Mouse (Mus musculus) limb, embryonic 10.5 days (tissue): ENCODE data around the gene Gdf3. TPM values are rescaled to one million over a fixed set of nuclear protein-coding genes. Genes with fewer than 3 reads are reported as not detected.
"Not testable (repeated sequence)": the region's sequence is repeated elsewhere in the genome, so short reads cannot be mapped to it uniquely, and the experiment has no call there.

ENCODE experiments used
- DNase-seq: peaks from one replicate; pipeline ENCODE4 v3.0.0-alpha.2; 2017; ENCODE audit warnings: low spot score
- H3K27ac ChIP-seq: fragments of 300-500 bp; sonication (generic); 2 replicates; pipeline ENCODE4 v1.5.1; 2016; ENCODE audit warnings: mild to moderate bottlenecking
- H3K27me3 ChIP-seq: fragments of 300-500 bp; sonication (generic); 2 replicates; pipeline ENCODE4 v1.6.1; 2016; ENCODE audit warnings: low read depth, mild to moderate bottlenecking; ENCODE audit not compliant: poor library complexity, severe bottlenecking
- H3K36me3 ChIP-seq: fragments of 300-500 bp; sonication (generic); 2 replicates; pipeline ENCODE4 v1.6.1; 2016; ENCODE audit warnings: mild to moderate bottlenecking, moderate library complexity
- H3K4me1 ChIP-seq: fragments of 300-500 bp; sonication (generic); 2 replicates; pipeline ENCODE4 v1.6.1; 2016
- H3K4me3 ChIP-seq: fragments of 300-500 bp; sonication (generic); 2 replicates; pipeline ENCODE4 v1.5.1; 2016; ENCODE audit warnings: mild to moderate bottlenecking, moderate library complexity
- H3K9me3 ChIP-seq: fragments of 300-500 bp; sonication (generic); replicated peaks from 2 replicates; pipeline ENCODE4 v1.6.1; 2016; ENCODE audit warnings: mild to moderate bottlenecking
- WGBS: fragments of 180-500 bp; shearing (Covaris S2); methylation state at CpG from one replicate; pipeline ENCODE4 v1.1.7; 2016; 5-methylcytosine and 5-hydroxymethylcytosine counted together
- polyA plus RNA-seq: library from polyadenylated mRNA; unstranded; fragments of >200 nt; fragmentation: Nextera tagmentation; extraction: Ambion mirVana; gene quantifications from 2 replicates; pipeline ENCODE4 v1.2.1, GENCODE M21; 2016

The Gdf3 gene
- polyA plus RNA-seq, 1 experiment from 2014 or later, result not detected

DNA sequence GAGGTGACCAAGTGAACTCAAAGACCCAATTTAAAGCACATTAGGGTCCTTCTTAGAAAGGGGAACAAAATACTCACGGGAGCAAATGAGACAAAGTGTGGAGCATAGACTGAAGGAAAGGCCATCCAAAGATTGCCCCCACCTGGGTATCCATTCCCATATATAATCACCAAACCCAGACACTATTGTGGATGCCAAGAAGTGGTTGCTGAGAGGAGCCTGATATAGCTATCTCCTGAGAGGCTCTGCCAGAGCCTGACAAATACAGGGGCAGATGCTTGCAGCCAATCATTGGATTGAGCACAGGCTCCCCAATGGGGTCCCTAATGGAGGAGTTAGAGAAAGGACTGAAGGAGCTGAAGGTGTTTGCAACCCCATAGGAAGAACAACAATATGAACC is 34.9 kb downstream of the Gdf3 start:
- not testable (repeated sequence) for H3K36me3 ChIP-seq, H3K27ac ChIP-seq, H3K4me3 ChIP-seq, DNase-seq, H3K9me3 ChIP-seq, H3K4me1 ChIP-seq, H3K27me3 ChIP-seq
- WGBS, result 96% methylated on average over 1 of the region's 1 CpGs

GRCm38 (mm10) chr6:122571617-122571959 is 38.3 kb downstream of the Gdf3 start:
- WGBS, result 87% methylated on average over 3 of the region's 3 CpGs
- Histone ChIP-seq H3K27me3 (no peaks in the 10 kb centered on the region), H3K4me1 (no peaks in the 10 kb centered on the region), H3K4me3 (no peak overlapping the region), H3K27ac (no peak overlapping the region), H3K9me3 (no peaks in the 10 kb centered on the region), H3K36me3 (no peaks in the 10 kb centered on the region)
- DNase-seq, result no peak

- H3K4me3 ChIP-seq, result no peak overlapping the region
- H3K9me3 ChIP-seq, result no peaks in the 10 kb centered on the region
- no peaks in the 10 kb centered on the region for H3K36me3 ChIP-seq
- no peak overlapping the region for H3K27ac ChIP-seq
- no peak for DNase-seq
- H3K4me1 ChIP-seq, result no peaks in the 10 kb centered on the region
- WGBS, result 63% methylated on average over 8 of the region's 8 CpGs
- H3K27me3 ChIP-seq, result no peaks in the 10 kb centered on the region
Observed at GRCm38 (mm10) chr6:122570695-122571616, 38.9 kb downstream of the Gdf3 start.

- Histone ChIP-seq H3K4me3 (no peak overlapping the region), H3K9me3 (no peaks in the 10 kb centered on the region), H3K27me3 (no peaks in the 10 kb centered on the region), H3K36me3 (no peaks in the 10 kb centered on the region), H3K4me1 (no peaks in the 10 kb centered on the region), H3K27ac (no peak overlapping the region)
- 56% methylated on average over 1 of the region's 1 CpGs for WGBS
- no peak for DNase-seq
Observed at GRCm38 (mm10) chr6:122569762-122570161, 40.1 kb downstream of the Gdf3 start.

DNA sequence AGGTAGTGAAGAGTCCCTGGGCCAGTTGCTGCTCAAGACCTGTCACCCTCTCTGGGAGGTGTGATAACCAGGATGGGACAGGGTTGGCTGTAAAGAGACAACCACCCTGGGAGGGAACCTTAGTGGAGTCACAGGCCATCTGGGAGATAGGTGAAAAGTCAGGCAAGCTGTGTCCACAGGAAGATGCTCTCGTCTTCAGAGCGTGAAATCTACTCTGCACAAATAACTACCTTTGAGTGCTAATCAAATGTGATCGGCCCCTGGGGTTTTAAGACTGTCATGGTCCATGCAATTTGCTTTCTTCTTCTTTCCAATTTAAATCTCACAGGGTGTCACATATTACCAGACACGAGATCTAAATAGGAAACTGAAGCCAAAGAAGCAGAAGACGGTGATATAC is 40.8 kb downstream of the Gdf3 start:
- WGBS, result 85% methylated on average over 5 of the region's 5 CpGs
- no peak for DNase-seq
- H3K4me1 ChIP-seq, result no peaks in the 10 kb centered on the region
- no peaks in the 10 kb centered on the region for H3K27me3 ChIP-seq
- H3K36me3 ChIP-seq, result no peaks in the 10 kb centered on the region
- H3K4me3 ChIP-seq, result no peak overlapping the region
- H3K9me3 ChIP-seq, result no peaks in the 10 kb centered on the region
- H3K27ac ChIP-seq, result no peak overlapping the region

DNA sequence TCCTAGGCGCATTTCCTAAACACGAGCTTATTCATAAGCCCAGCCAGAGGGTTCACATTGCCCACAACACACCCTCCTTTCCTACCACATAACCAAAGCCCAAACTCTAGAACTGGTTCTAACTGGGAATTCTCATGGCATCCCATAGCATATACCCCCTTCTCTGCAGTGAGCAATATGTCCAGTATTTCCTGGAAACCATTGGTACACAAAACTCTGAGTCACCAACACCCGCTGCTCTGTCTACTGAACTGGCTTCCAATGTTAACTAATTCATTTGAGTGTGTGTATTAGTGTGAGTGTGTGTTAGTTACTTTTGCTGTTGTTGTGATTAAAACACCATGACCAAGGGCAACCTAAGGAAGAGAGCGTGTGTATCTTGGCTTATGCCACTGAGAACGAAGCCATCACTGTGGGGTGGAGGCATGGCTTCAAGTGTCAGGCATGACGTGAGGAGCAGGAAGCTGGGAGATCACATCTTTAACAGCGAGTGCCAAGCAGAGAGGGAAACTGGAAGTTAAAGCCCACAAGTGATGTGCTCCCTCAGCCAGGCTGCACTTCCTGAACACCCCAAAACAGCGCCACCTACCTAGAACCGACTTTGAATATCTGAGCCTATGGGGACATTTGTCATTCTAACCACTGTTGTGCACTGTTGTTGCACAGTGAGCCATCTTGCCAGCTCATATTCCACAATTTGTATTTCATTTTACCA is 44.7 kb downstream of the Gdf3 start:
- no peak overlapping the region for H3K27ac ChIP-seq
- WGBS, result 89% methylated on average over 9 of the region's 9 CpGs
- DNase-seq, result no peak
- H3K27me3 ChIP-seq, result peaks cover 13% of the 10 kb centered on the region; the same call in 1 of the 2 replicates
- no peaks in the 10 kb centered on the region for H3K4me1 ChIP-seq
- H3K9me3 ChIP-seq, result no peaks in the 10 kb centered on the region
- H3K4me3 ChIP-seq, result no peak overlapping the region
- no peaks in the 10 kb centered on the region for H3K36me3 ChIP-seq

DNA sequence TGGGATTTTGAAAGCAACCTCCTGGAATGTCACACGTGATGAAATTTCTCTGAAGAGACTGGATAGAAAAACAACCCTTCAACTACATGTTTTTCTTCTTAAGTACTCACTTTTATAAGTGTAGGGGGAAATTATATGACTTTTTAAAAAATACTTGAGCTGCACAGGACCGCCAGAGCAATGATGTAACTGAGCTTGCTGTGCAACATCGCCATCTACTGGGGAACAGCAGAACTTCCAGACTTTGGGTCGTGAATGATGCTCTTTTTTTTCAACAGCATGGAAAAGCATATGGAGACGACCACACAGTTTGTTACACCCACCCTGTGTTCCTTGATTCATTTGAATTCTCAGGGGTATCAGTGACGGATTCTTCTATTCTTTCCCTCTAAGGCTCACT is 47.4 kb downstream of the Gdf3 start:
- DNase-seq, result peak; percentile 71
- H3K27ac ChIP-seq, result no peak overlapping the region
- no peaks in the 10 kb centered on the region for H3K9me3 ChIP-seq
- H3K4me1 ChIP-seq, result 0 out of 2 replicates have a peak, but pooled peaks cover 5% of the 10 kb centered on the region
- WGBS, result 2% methylated on average over 6 of the region's 6 CpGs
- H3K27me3 ChIP-seq, result peaks cover 13% of the 10 kb centered on the region; the same call in 1 of the 2 replicates
- no peaks in the 10 kb centered on the region for H3K36me3 ChIP-seq
- H3K4me3 ChIP-seq, result no peak overlapping the region

DNA sequence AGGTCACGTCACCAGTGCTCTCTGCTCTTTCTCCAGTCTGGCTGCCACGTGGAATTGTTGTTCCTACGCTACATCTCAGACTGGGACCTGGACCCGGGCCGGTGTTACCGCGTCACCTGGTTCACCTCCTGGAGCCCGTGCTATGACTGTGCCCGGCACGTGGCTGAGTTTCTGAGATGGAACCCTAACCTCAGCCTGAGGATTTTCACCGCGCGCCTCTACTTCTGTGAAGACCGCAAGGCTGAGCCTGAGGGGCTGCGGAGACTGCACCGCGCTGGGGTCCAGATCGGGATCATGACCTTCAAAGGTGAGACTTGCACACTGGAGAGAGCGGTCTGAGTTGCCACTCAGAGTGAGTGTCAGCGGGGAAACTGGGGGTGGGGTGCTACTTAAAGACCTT is 48.9 kb downstream of the Gdf3 start:
- no peak for DNase-seq
- Histone ChIP-seq H3K4me1 (0 out of 2 replicates have a peak, but pooled peaks cover 5% of the 10 kb centered on the region), H3K9me3 (no peaks in the 10 kb centered on the region), H3K27me3 (peaks cover 13% of the 10 kb centered on the region; the same call in 1 of the 2 replicates), H3K27ac (no peak overlapping the region), H3K4me3 (no peak overlapping the region), H3K36me3 (no peaks in the 10 kb centered on the region)
- 82% methylated on average over 20 of the region's 20 CpGs for WGBS

- no peaks in the 10 kb centered on the region for H3K9me3 ChIP-seq
- no peak overlapping the region for H3K27ac ChIP-seq
- H3K27me3 ChIP-seq, result peaks cover 13% of the 10 kb centered on the region; the same call in 1 of the 2 replicates
- no peaks in the 10 kb centered on the region for H3K36me3 ChIP-seq
- peak; percentile 85 for DNase-seq
- 0 out of 2 replicates have a peak, but pooled peaks cover 5% of the 10 kb centered on the region for H3K4me1 ChIP-seq
- WGBS, result 19% methylated on average over 17 of the region's 17 CpGs
- H3K4me3 ChIP-seq, result peak overlapping the region; percentile 18; the same call in 1 of the 2 replicates
Observed at GRCm38 (mm10) chr6:122560427-122560826, 49.5 kb downstream of the Gdf3 start.

- WGBS, result 29% methylated on average over 15 of the region's 15 CpGs
- H3K4me1 ChIP-seq, result 0 out of 2 replicates have a peak, but pooled peaks cover 5% of the 10 kb centered on the region
- H3K4me3 ChIP-seq, result no peak overlapping the region
- peak; percentile 47 for DNase-seq
- no peaks in the 10 kb centered on the region for H3K9me3 ChIP-seq
- H3K27me3 ChIP-seq, result peaks cover 19% of the 10 kb centered on the region; the same call in 1 of the 2 replicates
- H3K27ac ChIP-seq, result no peak overlapping the region
- H3K36me3 ChIP-seq, result no peaks in the 10 kb centered on the region
Observed at GRCm38 (mm10) chr6:122556959-122557561, 52.8 kb downstream of the Gdf3 start.
